Mouse (Mus musculus) ES-E14 (cell line): ENCODE measurements around the gene Pmf1.

Source experiments
- CHD2 ChIP-seq: IDR thresholded peaks from 2 replicates; pipeline ENCODE4 v1.6.1; 2014; ENCODE audit warnings: mild to moderate bottlenecking, low read depth, low read length, inconsistent platforms
- HCFC1 ChIP-seq: IDR thresholded peaks from 2 replicates; pipeline ENCODE4 v1.6.1; 2012; ENCODE audit warnings: low read length, inconsistent platforms, borderline replicate concordance; ENCODE audit not compliant: insufficient read depth
- MAFK ChIP-seq: IDR thresholded peaks from 2 replicates; pipeline ENCODE4 v1.6.1; 2014; ENCODE audit warnings: mild to moderate bottlenecking, low read depth, low read length, inconsistent platforms; ENCODE audit not compliant: insufficient read depth
- ZC3H11A ChIP-seq: IDR thresholded peaks from 2 replicates; pipeline ENCODE4 v1.6.1; 2012; ENCODE audit warnings: low read depth, mild to moderate bottlenecking, inconsistent platforms, low read length, borderline replicate concordance
- ZNF384 ChIP-seq: IDR thresholded peaks from 2 replicates; pipeline ENCODE4 v1.6.1; 2012; ENCODE audit warnings: low read depth, low read length, inconsistent platforms

GRCm38 (mm10) chr3:88422020-88422720 lies 12.0 kb upstream of the Pmf1 start:
- TF ChIP-seq HCFC1, result no peak
- TF ChIP-seq CHD2, result no peak
- no peak for TF ChIP-seq MAFK
- TF ChIP-seq ZNF384, result no peak
- no peak for TF ChIP-seq ZC3H11A
